Mouse (Mus musculus): Measurements from ENCODE around the gene Fpr2. TPM values are rescaled to one million over a fixed set of nuclear protein-coding genes. Genes with fewer than 3 reads are reported as not detected.

The Fpr2 gene
- not detected for polyA plus RNA-seq (2014; fragmentation: Illumina TruSeq; extraction: RNeasy Lipid Tissue Mini Kit (QIAGEN cat#74804); ENCODE audit: low read depth, low replicate concordance)

GRCm38 (mm10) chr17:17887774-17888248 is at the start of gene Fpr2, which contains the start of gene Fpr3:
Gene Fpr2, plus strand, starts transcription at chr17:17887824.
Gene Fpr3, plus strand, starts transcription at chr17:17887852.

GRCm38 (mm10) chr17:17855064-17855838 is 32.4 kb upstream of the Fpr2 start, which contains the start of gene Has1:
Gene Has1, minus strand, starts transcription at chr17:17855205.

GRCm38 (mm10) chr17:17883840-17884239 is 3.8 kb upstream of the Fpr2 start, which contains the start of gene Fpr1:
Gene Fpr1, minus strand, starts transcription at chr17:17883940.

Other genes with a start within 250 kb of the Fpr2 start
- gene Vmn2r90, start 184.1 kb upstream of the Fpr2 start, polyA plus RNA-seq (2014; fragmentation: Illumina TruSeq; extraction: RNeasy Lipid Tissue Mini Kit (QIAGEN cat#74804); ENCODE audit: low read depth, low replicate concordance), result not detected
- gene Spaca6, start 60.7 kb upstream of the Fpr2 start, polyA plus RNA-seq (2014; fragmentation: Illumina TruSeq; extraction: RNeasy Lipid Tissue Mini Kit (QIAGEN cat#74804); ENCODE audit: low read depth, low replicate concordance), result 41.7 TPM
- not detected for gene Has1, start 32.6 kb upstream of the Fpr2 start, polyA plus RNA-seq (2014; fragmentation: Illumina TruSeq; extraction: RNeasy Lipid Tissue Mini Kit (QIAGEN cat#74804); ENCODE audit: low read depth, low replicate concordance)
- not detected for gene Fpr1, start 3.9 kb upstream of the Fpr2 start, polyA plus RNA-seq (2014; fragmentation: Illumina TruSeq; extraction: RNeasy Lipid Tissue Mini Kit (QIAGEN cat#74804); ENCODE audit: low read depth, low replicate concordance)
- not detected for gene Fpr3, start within 50 bp of the Fpr2 start, polyA plus RNA-seq (2014; fragmentation: Illumina TruSeq; extraction: RNeasy Lipid Tissue Mini Kit (QIAGEN cat#74804); ENCODE audit: low read depth, low replicate concordance)
- not detected for gene Fpr-rs4, start 133.9 kb downstream of the Fpr2 start, polyA plus RNA-seq (2014; fragmentation: Illumina TruSeq; extraction: RNeasy Lipid Tissue Mini Kit (QIAGEN cat#74804); ENCODE audit: low read depth, low replicate concordance)
- gene Vmn2r124, start 161.6 kb downstream of the Fpr2 start, polyA plus RNA-seq (2014; fragmentation: Illumina TruSeq; extraction: RNeasy Lipid Tissue Mini Kit (QIAGEN cat#74804); ENCODE audit: low read depth, low replicate concordance), result not detected
- gene Vmn2r91, start 197.2 kb downstream of the Fpr2 start, polyA plus RNA-seq (2014; fragmentation: Illumina TruSeq; extraction: RNeasy Lipid Tissue Mini Kit (QIAGEN cat#74804); ENCODE audit: low read depth, low replicate concordance), result not detected

Data from adrenal gland, adult 10 weeks (tissue).